Mouse (Mus musculus) cerebellum, postnatal 25 days (tissue): ENCODE data around the gene Zbtb8os.

Experiments
- DNase-seq, 2 experiments: peaks; one replicate each; pipeline ENCODE4 v3.0.0; 2021; ENCODE audit warnings: mixed read lengths in 2 of 2

Zbtb8os gene

GRCm38 (mm10) chr4:129335216-129336074, at the start of gene Zbtb8os, which contains the start of gene Rbbp4:
Gene Zbtb8os (plus strand): TSS chr4:129335695.
Gene Rbbp4 (minus strand): TSS chr4:129335370.
- peak; percentile 96 to 98 for DNase-seq

- no peak for DNase-seq
These were observed 49.4 kb upstream of the Zbtb8os start for GRCm38 (mm10) chr4:129286001-129286682.

- DNase-seq = no peak
These were observed 48.6 kb upstream of the Zbtb8os start for GRCm38 (mm10) chr4:129286683-129287471.

GRCm38 (mm10) chr4:129287472-129287981, 48.0 kb upstream of the Zbtb8os start, which contains the start of gene Sync:
Gene Sync (plus strand): TSS chr4:129287617.
- DNase-seq = peak; percentile 27 to 56

DNA sequence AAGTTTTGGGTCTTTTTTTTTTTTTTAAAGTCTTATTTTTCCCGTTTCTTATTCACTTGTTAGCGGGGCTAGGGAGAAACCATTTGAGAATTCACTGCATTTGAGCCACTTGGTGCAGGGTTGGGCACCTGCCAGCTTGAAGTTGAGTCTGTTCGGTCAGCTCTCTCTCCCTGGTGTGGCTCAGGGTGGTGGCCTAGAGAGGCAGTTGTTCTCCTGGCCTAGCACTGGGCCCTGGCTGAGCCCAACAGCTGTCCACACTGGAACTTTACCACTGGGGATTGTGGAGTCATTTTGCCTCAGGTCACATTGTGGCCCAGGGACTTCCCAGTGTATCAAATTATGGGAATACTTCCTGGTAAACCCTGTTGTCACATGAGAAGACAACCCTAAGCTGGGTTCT, 47.4 kb upstream of the Zbtb8os start:
- peak in 1 of 2 experiments; percentile 43 for DNase-seq

GRCm38 (mm10) chr4:129289671-129290070, 45.8 kb upstream of the Zbtb8os start:
- DNase-seq = no peak

DNA sequence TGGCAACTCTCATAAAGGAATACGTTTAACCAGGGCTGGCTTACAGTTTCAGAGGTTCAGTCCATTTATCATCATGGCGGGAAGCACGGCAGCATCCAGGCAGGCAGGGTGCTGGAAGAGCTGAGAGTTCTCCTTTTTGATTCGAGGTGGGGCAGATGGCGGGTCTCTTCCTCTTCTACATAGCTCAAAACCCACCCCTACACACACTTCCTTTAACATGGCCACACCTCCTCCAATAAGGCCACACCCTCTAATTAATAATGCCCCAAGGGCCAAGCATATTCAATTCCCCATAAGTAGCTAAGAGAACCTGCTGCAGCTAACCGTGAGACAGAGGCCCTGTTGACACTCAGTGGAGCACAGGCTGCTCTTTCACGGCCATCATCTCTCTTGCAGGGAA, 42.7 kb upstream of the Zbtb8os start:
- DNase-seq = no peak

GRCm38 (mm10) chr4:129293702-129294101, 41.8 kb upstream of the Zbtb8os start:
- peak; percentile 24 to 27 for DNase-seq

DNA sequence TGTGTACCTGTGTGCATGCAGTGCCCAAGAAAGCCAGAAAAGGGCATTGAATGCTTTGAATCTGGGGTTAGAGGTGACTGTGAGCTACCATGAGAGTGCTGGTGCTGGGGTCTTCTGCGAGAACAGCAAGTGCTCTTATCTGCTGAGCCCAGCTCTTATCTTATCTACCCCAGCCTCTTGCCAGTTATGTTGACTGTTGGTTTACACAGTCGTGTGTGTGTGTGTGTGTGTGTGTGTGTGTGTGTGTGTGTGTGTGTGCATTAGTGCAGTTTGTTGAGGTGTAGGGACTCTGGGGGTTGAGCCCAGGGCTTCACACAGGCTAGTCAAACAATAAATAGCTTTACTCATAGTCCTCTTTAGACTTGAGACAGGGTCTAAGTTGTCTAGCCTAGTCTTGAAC, 40.3 kb upstream of the Zbtb8os start:
- no peak for DNase-seq

- DNase-seq = no peak
These were observed 39.4 kb upstream of the Zbtb8os start for GRCm38 (mm10) chr4:129296066-129296465.

DNA sequence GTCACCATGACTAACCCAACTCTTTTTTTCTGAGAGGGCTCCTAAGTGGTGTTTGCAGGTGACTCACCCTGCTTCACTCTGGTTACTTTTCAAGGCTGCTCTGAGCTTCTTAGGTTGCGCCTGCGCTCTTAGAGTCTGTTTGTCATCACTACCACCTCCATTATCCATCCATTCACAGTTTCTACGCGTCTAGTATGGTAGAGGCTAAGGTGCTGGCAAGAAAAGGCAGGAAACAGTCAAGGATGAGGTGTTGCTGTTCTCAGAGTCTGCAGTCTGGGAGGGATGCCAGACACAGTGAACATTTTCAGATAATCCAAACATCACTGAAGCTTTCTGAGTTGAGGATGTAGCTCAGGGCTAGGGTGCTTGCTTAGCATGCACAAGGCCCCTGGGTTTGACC, 37.8 kb upstream of the Zbtb8os start:
- no peak for DNase-seq

DNA sequence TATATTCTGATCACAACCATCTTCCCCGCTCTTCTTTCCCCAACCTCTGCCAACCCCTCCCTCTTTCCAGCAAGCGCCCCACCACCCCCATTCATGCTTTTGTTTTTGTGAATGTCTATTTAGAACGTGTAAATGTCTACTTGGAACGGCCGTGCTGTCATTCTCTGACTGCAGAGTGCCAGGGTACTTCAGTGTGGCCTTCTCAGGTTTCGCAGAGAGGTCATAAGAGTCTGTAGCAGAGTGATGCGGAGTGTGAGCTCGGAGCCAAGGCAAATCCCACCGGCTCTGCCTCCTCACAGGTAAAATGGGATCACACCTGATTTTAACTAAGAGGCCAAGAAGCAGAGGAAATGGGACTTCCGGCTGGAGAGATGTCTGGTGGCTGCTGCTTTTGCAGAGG, 36.4 kb upstream of the Zbtb8os start:
- no peak for DNase-seq

GRCm38 (mm10) chr4:129303401-129303800, 32.1 kb upstream of the Zbtb8os start:
- DNase-seq = no peak

GRCm38 (mm10) chr4:129303816-129304215, 31.7 kb upstream of the Zbtb8os start:
- no peak for DNase-seq

- no peak for DNase-seq
These were observed 31.2 kb upstream of the Zbtb8os start for GRCm38 (mm10) chr4:129304306-129304705.

- no peak for DNase-seq
These were observed 27.6 kb upstream of the Zbtb8os start for GRCm38 (mm10) chr4:129307936-129308335.

GRCm38 (mm10) chr4:129313886-129314285, 21.6 kb upstream of the Zbtb8os start:
- no peak for DNase-seq

GRCm38 (mm10) chr4:129320876-129321275, 14.6 kb upstream of the Zbtb8os start:
- DNase-seq = no peak

- DNase-seq = no peak
These were observed 13.5 kb upstream of the Zbtb8os start for GRCm38 (mm10) chr4:129322042-129322441.

DNA sequence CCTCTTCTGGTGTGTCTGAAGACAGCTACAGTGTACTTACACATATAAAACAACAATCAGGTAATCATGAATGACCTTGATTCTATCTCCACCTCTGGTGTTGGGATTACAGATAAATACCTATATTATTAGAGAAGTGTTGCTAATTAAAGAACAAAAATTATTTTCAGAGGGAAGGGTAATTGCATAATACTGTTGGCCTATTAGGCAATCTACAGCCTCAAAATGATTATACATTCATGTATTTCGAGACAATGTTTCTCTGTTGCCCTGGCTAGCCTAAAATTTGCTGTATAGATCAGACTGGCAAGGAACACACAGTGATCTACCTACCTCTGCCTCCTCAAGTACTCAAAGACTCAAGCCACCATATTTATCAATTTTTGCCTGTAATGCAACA, 12.0 kb upstream of the Zbtb8os start:
- no peak for DNase-seq

- DNase-seq = no peak
These were observed 10.7 kb upstream of the Zbtb8os start for GRCm38 (mm10) chr4:129324756-129325155.

GRCm38 (mm10) chr4:129326191-129326590, 9.3 kb upstream of the Zbtb8os start:
- no peak for DNase-seq

- no peak for DNase-seq
These were observed 2.6 kb upstream of the Zbtb8os start for GRCm38 (mm10) chr4:129332846-129333245.
